Mouse (Mus musculus) stomach, postnatal 0 days (tissue): ENCODE measurements at regions not wholly inside any gene's neighbourhood (a gene's known extent, or its start where the extent isn't known, plus 50 kb on each side); places are given as distances from the start of the nearest gene placed in this dataset.

ENCODE experiments used
- ATAC-seq: fragments of 200-750 bp; cut with Nextera tagmentation; 2 replicates; pipeline ENCODE4 v1.8.0; 2017; ENCODE audit not compliant: low FRiP score, low TSS enrichment
- DNase-seq: peaks from one replicate; pipeline ENCODE4 v3.0.0-alpha.2; 2016; ENCODE audit warnings: low spot score
- H3K27ac ChIP-seq: fragments of 300-500 bp; sonication (generic); replicated peaks from 2 replicates; pipeline ENCODE4 v1.5.1; 2014; ENCODE audit warnings: mild to moderate bottlenecking, control low read depth
- H3K27me3 ChIP-seq: fragments of 300-500 bp; sonication (generic); 2 replicates; pipeline ENCODE4 v1.6.1; 2014; ENCODE audit warnings: low read length; ENCODE audit not compliant: control insufficient read depth, insufficient read depth
- H3K36me3 ChIP-seq: fragments of 300-500 bp; sonication (generic); 2 replicates; pipeline ENCODE4 v1.6.1; 2014; ENCODE audit warnings: low read length, mixed read lengths; ENCODE audit not compliant: control insufficient read depth, insufficient read depth
- H3K4me1 ChIP-seq: fragments of 300-500 bp; sonication (generic); replicated peaks from 2 replicates; pipeline ENCODE4 v1.6.1; 2014; ENCODE audit warnings: antibody characterized with exemption; ENCODE audit not compliant: control insufficient read depth, insufficient read depth
- H3K4me2 ChIP-seq: fragments of 300-500 bp; sonication (generic); replicated peaks from 2 replicates; pipeline ENCODE4 v1.6.1; 2014; ENCODE audit warnings: low read depth, mild to moderate bottlenecking, control low read depth, moderate library complexity
- H3K4me3 ChIP-seq: fragments of 300-500 bp; sonication (generic); 2 replicates; pipeline ENCODE4 v1.5.1; 2014; ENCODE audit warnings: low read depth, low read length, control low read depth
- H3K9ac ChIP-seq: fragments of 300-500 bp; sonication (generic); 2 replicates; pipeline ENCODE4 v1.6.1; 2014; ENCODE audit warnings: mild to moderate bottlenecking, low read length, control low read depth, mixed read lengths
- H3K9me3 ChIP-seq: fragments of 300-500 bp; sonication (generic); 2 replicates; pipeline ENCODE4 v1.6.1; 2016; ENCODE audit warnings: low read length; ENCODE audit not compliant: control insufficient read depth
- CTCF ChIP-seq: IDR thresholded peaks from 2 replicates; pipeline ENCODE4 v1.5.1; 2016; ENCODE audit warnings: antibody characterized with exemption, low read depth, mild to moderate bottlenecking, moderate library complexity
- EP300 ChIP-seq: optimal IDR thresholded peaks from 2 replicates; pipeline ENCODE3; 2016; ENCODE audit warnings: antibody characterized with exemption
- WGBS: fragments of 180-500 bp; shearing (Covaris S2); extraction: QIAGEN DNeasy Blood & Tissue Kit; methylation state at CpG from one replicate; pipeline ENCODE4 v1.1.7; 2014; 5-methylcytosine and 5-hydroxymethylcytosine counted together

DNA sequence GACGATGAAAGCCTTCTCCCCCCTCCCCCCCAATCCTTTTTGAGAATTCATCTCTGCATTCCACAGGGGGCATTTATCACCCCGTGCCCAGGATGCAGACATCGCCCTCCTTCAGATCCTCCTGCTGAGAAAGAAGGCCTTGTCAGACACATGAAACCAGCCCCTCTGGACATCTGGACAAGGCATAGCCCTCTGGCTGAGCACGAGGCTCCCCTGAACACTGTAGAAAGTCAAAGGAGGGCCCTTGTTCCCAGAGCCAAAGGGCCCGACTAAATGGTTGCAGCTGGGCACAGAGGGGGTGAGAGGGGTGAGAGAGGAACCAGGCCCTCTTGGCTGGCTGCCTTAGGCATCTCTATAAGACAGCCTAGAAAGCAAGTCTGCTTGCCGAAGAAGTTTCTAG is 327.8 kb downstream of the H2al1j start:
- ATAC-seq (no peak), DNase-seq (no peak)
- TF ChIP-seq CTCF (no peak), EP300 (no peak)

DNA sequence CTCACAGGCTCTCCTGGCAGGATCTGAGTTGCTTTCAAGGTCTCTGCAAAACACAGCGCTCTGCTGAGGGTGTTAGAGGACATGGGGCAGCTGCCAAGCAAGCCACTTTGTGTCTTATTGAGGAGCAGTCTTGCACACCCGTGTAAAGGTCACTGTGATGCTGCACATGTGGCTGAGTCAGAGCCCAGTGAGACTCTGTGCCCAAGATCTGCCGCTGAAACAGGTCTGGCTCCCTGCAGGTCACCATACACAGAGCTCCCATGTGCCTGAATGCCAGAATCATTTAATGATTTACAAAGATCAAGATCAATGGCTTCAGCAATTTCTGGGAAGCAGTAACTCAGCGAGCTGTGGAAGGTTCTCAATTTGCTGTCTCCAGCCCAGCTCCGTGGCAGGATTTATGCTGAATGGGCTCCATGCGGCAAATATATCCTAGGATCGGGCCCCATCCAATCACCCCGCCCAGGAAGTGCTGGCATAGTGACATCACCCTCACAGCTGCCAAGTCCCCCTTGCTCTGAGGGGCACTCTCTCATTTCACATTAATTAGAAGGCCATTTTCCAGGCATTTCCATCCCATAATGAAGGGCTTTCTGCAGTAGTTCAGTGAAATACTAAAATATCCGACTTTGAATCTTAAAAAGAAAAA is 330.1 kb downstream of the H2al1j start:
- H3K36me3 ChIP-seq = no peaks in the 10 kb centered on the region
- peak; percentile 63; the same call in 1 of the 2 replicates for ATAC-seq
- no peaks in the 10 kb centered on the region for H3K27me3 ChIP-seq
- no peak overlapping the region for H3K9ac ChIP-seq
- H3K27ac ChIP-seq = no peak overlapping the region
- TF ChIP-seq EP300 = no peak
- TF ChIP-seq CTCF = no peak
- WGBS = 53% methylated on average over 9 of the region's 9 CpGs
- no peak overlapping the region for H3K4me3 ChIP-seq
- H3K4me2 ChIP-seq = no peak overlapping the region
- no peaks in the 10 kb centered on the region for H3K4me1 ChIP-seq
- H3K9me3 ChIP-seq = no peaks in the 10 kb centered on the region
- no peak for DNase-seq

More for the DNA sequence above, 327.8 kb downstream of the H2al1j start:
- H3K4me3 ChIP-seq = no peak overlapping the region
- H3K27me3 ChIP-seq = no peaks in the 10 kb centered on the region
- H3K4me2 ChIP-seq = no peak overlapping the region
- H3K9ac ChIP-seq = no peak overlapping the region
- H3K9me3 ChIP-seq = no peaks in the 10 kb centered on the region
- H3K36me3 ChIP-seq = no peaks in the 10 kb centered on the region
- no peaks in the 10 kb centered on the region for H3K4me1 ChIP-seq
- 71% methylated on average over 6 of the region's 6 CpGs for WGBS
- no peak overlapping the region for H3K27ac ChIP-seq

DNA sequence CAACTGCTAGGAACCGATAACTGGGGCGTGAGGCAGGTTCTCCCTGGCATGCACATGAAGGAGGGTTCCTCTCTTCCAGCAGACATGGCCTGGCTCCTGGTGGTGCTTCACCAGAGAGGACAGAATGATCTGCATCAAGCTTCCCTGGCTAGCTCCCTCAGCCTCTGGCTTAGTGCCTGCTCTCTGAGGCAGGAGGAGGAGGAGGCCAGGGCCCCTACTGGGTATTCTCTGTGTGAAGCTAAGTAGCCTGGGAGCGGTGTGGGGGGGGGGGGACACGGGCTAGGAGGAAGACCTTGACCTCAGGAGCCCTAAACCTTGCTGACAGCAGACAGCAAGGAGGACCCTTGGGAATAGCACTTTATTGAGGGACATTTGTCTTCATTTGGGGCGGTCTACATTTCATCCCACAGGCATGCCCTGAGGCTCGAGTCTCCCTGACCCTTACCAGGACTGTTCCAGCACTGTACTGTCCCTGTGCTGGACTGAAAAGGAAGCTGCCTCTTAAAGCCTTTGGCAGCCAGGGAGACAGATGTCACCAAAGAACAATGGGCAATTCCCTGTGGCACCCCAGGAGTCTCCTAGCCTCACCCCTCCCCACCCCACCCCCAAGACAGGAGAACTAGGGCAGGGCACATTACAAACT is 335.7 kb downstream of the H2al1j start:
- TF ChIP-seq EP300 (no peak), CTCF (no peak)
- Histone ChIP-seq H3K9ac (no peak overlapping the region), H3K4me3 (no peak overlapping the region), H3K27me3 (no peaks in the 10 kb centered on the region), H3K4me2 (no peak overlapping the region), H3K27ac (no peak overlapping the region), H3K36me3 (no peaks in the 10 kb centered on the region), H3K9me3 (no peaks in the 10 kb centered on the region), H3K4me1 (no peaks in the 10 kb centered on the region)
- DNase-seq (peak; percentile 15), ATAC-seq (no peak)
- WGBS = 71% methylated on average over 4 of the region's 6 CpGs

DNA sequence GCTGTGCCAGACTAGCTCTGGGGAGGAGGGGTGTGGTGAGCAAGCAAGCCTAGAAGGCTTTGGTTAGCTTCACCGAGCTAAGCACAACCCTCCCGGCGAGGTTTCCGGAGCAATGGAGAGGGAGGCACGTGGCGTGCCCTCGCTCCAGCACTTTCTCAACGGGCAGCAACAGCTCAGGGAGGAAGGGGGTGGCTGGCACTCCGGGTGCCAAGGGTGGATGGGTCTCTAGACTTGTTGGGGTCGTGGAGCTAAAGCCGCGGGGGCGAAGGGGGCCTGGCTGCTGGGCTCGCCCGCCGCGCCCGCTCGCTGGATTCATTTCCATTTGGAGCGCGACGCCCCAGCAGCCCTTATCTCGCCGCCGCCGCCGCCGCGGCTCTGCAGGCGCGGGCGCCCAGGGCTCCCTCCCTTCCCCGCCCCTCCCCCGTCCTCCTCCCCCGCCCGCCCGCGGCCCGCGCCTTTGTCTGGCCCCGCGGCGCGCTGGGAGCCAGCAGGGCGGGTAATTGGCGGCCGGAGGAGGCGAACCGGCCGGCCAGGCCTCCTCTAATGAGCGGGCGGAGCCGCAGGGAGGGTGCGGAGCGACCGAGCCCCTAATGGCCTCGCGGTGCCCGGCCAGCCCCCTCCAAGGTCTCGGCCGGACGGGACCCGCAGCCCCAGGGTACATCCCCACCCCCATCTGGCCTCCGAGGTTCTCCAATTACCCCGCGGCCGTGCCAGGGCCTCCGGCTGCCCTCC is 336.9 kb downstream of the H2al1j start:
- no peaks in the 10 kb centered on the region for H3K4me1 ChIP-seq
- H3K27me3 ChIP-seq = no peaks in the 10 kb centered on the region
- H3K9ac ChIP-seq = peak overlapping the region; percentile 72
- no peaks in the 10 kb centered on the region for H3K9me3 ChIP-seq
- H3K4me3 ChIP-seq = peak overlapping the region; percentile 37
- TF ChIP-seq EP300 = no peak
- no peak for TF ChIP-seq CTCF
- peak; percentile 83 for DNase-seq
- ATAC-seq = peak; percentile 91
- H3K4me2 ChIP-seq = peak overlapping the region; percentile 63
- H3K27ac ChIP-seq = peak overlapping the region; percentile 89
- H3K36me3 ChIP-seq = no peaks in the 10 kb centered on the region
- WGBS = 12% methylated on average over 20 of the region's 68 CpGs

DNA sequence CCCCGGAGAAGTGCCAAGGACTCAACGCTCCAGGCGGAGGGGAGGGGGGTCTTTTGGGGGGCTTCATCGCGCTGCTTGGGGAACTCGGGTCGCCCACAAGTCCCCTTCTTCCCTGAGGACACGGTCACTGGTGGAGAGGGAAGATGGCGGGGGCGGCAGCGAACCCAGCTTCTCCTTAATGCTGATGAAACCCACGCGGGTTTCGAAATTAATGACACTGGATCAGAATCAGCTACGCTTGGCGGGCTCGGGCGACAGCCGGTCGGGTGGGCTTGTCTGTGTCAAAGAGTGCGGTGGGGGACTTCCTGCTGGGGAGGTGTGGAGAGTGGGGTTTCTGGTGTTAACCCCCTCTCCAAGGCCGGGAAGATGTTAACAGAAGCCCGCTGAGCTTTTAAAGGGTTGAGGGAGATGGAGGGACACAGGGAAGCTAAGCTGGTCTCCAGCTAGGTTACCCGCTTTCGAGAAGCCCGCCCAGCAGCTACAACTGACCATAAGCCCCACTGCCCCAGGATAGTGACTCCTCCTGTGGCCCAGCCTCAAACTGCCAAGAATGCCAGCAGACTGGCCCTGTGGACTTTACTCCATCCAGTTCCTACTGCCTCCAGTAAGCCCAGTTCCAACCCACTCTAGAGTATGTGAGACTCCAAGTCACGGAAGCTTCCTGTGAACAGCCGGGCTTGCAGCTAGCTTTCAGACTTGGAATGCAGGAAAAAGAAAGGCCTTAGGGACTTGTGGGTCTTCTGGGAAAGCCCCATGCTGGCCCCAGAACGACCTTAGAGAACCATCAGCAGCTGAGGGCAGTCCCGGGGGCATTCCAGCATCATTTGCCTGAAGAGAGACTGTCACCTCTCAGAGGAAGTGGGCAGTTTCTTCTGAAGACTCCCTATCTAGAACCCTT is 337.7 kb downstream of the H2al1j start:
- Histone ChIP-seq H3K4me3 (peak overlapping the region; percentile 37), H3K27ac (peak overlapping the region; percentile 89), H3K36me3 (no peaks in the 10 kb centered on the region), H3K9ac (peak overlapping the region; percentile 72), H3K27me3 (no peaks in the 10 kb centered on the region), H3K9me3 (no peaks in the 10 kb centered on the region), H3K4me1 (no peaks in the 10 kb centered on the region), H3K4me2 (peak overlapping the region; percentile 63)
- 21% methylated on average over 27 of the region's 30 CpGs for WGBS
- peak; percentile 64 for ATAC-seq
- TF ChIP-seq EP300 (no peak), CTCF (no peak)
- DNase-seq = peak; percentile 50
